8 mouse cellular contexts compared by ENCODE assay signal in genomic region chr2:18026116-18026947, GRCm38 (mm10). TPM values are rescaled to one million over a fixed set of nuclear protein-coding genes. Genes with fewer than 3 reads are reported as not detected.
A peak's percentile ranks its signal among the peaks of the same experiment; 100 is the strongest.
DNase-seq lines count a peak whose midpoint lies in the region; ATAC-seq and TF ChIP-seq lines count a peak whose summit lies in the region.

No protein-coding gene starts in this region.

- peak overlapping the region; percentile 73 for H3K4me3 ChIP-seq in left cerebral cortex, adult 2 months
- H3K4me3 ChIP-seq in intestine, embryonic 15.5 days (replicated peaks), result peak overlapping the region; percentile 63
- H3K4me3 ChIP-seq in liver, postnatal 0 days (ENCODE audit: low read depth, low read length), result peak overlapping the region; percentile 68
- H3K4me3 ChIP-seq in neural tube, embryonic 13.5 days, result peak overlapping the region; percentile 67

- H3K9ac ChIP-seq in intestine, embryonic 15.5 days, result peak overlapping the region; percentile 57
- H3K9ac ChIP-seq in liver, postnatal 0 days (replicated peaks), result peak overlapping the region; percentile 63
- peak overlapping the region; percentile 94 for H3K9ac ChIP-seq in neural tube, embryonic 13.5 days

- intact Hi-C loops in left cerebral cortex, adult 2 months (cut with DNase I), result loop anchor here (2.0 to 10.0 kb wide), 12 partner anchors 36 to 1318 kb away; partner anchors contain the start of genes Bmi1, Dnajc1, Nebl and Spag6

- H3K4me2 ChIP-seq in intestine, embryonic 15.5 days (replicated peaks), result peak overlapping the region; percentile 94
- H3K4me2 ChIP-seq in liver, postnatal 0 days (ENCODE audit: low read depth, low read length), result peak overlapping the region; percentile 94
- peak overlapping the region; percentile 98 for H3K4me2 ChIP-seq in neural tube, embryonic 13.5 days

- no peaks in the 10 kb centered on the region for H3K36me3 ChIP-seq in intestine, embryonic 15.5 days
- H3K36me3 ChIP-seq in liver, postnatal 0 days (replicated peaks; ENCODE audit: insufficient read depth, low read length), result no peaks in the 10 kb centered on the region
- H3K36me3 ChIP-seq in neural tube, embryonic 13.5 days, result no peaks in the 10 kb centered on the region

- no peak for TF ChIP-seq EP300 in liver, postnatal 0 days (IDR thresholded peaks at IDR 0.05; ENCODE audit: low read depth)

- no peak; the same call in 1 of the 2 replicates for TF ChIP-seq CTCF in left cerebral cortex, adult 2 months (IDR thresholded peaks at IDR 0.05)
- TF ChIP-seq CTCF in liver, postnatal 0 days (IDR thresholded peaks at IDR 0.05; ENCODE audit: low read depth), result no peak

- H3K4me1 ChIP-seq in intestine, embryonic 15.5 days (replicated peaks), result peaks cover 5% of the 10 kb centered on the region
- H3K4me1 ChIP-seq in liver, postnatal 0 days (ENCODE audit: insufficient read depth), result peaks cover 21% of the 10 kb centered on the region
- peaks cover 43% of the 10 kb centered on the region for H3K4me1 ChIP-seq in neural tube, embryonic 13.5 days (replicated peaks)

- no peaks in the 10 kb centered on the region for H3K27me3 ChIP-seq in intestine, embryonic 15.5 days (replicated peaks)
- H3K27me3 ChIP-seq in liver, postnatal 0 days (ENCODE audit: insufficient read depth, low read length), result peaks cover 40% of the 10 kb centered on the region
- no peaks in the 10 kb centered on the region for H3K27me3 ChIP-seq in neural tube, embryonic 13.5 days

- H3K27ac ChIP-seq in left cerebral cortex, adult 2 months, result no peak overlapping the region; the same call in 1 of the 2 replicates
- H3K27ac ChIP-seq in intestine, embryonic 15.5 days, result peak overlapping the region; percentile 57; the same call in 1 of the 2 replicates
- H3K27ac ChIP-seq in liver, postnatal 0 days (ENCODE audit: low read depth), result no peak overlapping the region; the same call in 1 of the 2 replicates
- H3K27ac ChIP-seq in neural tube, embryonic 13.5 days (replicated peaks), result peak overlapping the region; percentile 99

- ATAC-seq in intestine, embryonic 15.5 days, result peak; percentile 26
- ATAC-seq in liver, postnatal 0 days, result peak; percentile 26
- peak; percentile 23 for ATAC-seq in neural tube, embryonic 13.5 days (ENCODE audit: low read depth)

- 1% methylated on average over 44 of the region's 44 CpGs for WGBS in intestine, embryonic 15.5 days
- WGBS in liver, postnatal 0 days (ENCODE audit: insufficient replicate concordance), result under 1% methylated on average over 44 of the region's 44 CpGs
- under 1% methylated on average over 44 of the region's 44 CpGs for WGBS in neural tube, embryonic 13.5 days

- H3K9me3 ChIP-seq in intestine, embryonic 15.5 days, result no peaks in the 10 kb centered on the region
- no peaks in the 10 kb centered on the region for H3K9me3 ChIP-seq in liver, postnatal 0 days (ENCODE audit: low read length)
- no peaks in the 10 kb centered on the region for H3K9me3 ChIP-seq in neural tube, embryonic 13.5 days

- peak; percentile 38 to 46 for DNase-seq in left cerebral cortex, adult 2 months (ENCODE audit: extremely low spot score in 1 of 2, low spot score in 2 of 2)
- DNase-seq in left cerebral cortex, adult 18-20 months (ENCODE audit: low spot score in 2 of 2), result no peak
- DNase-seq in cerebellum, postnatal 36 days, result peak; percentile 39 to 40
- DNase-seq in gastrocnemius, postnatal 4 days (ENCODE audit: low spot score in 2 of 2), result peak; percentile 63 to 74
- DNase-seq in liver, postnatal 0 days, result peak; percentile 65
- peak; percentile 29 to 41 for DNase-seq in thymus, postnatal 36 days

RNA-seq across cellular contexts. Expression of gene A930004D18Rik, which starts 11.2 kb away (rescaled TPM):
- 1 to 10 TPM; 2.7 to 5.0 TPM for total RNA-seq in left cerebral cortex, adult 2 months (2021)
- total RNA-seq in left cerebral cortex, adult 18-20 months (2021), result 1 to 10 TPM; 2.9 to 5.6 TPM
- 1 to 10 TPM; 5.3 to 6.5 TPM for total RNA-seq in gastrocnemius, postnatal 4 days (2021)
- 11.8 and 12.6 TPM in 2 replicates for polyA plus RNA-seq in intestine, embryonic 15.5 days (2015; fragmentation: Nextera tagmentation; extraction: Ambion mirVana)
- polyA plus RNA-seq in liver, postnatal 0 days (2015; fragmentation: Nextera tagmentation; extraction: Ambion mirVana), result 0.76 and 0.99 TPM in 2 replicates
- polyA plus RNA-seq in neural tube, embryonic 13.5 days (2015; fragmentation: Nextera tagmentation; extraction: Ambion mirVana), result 8.8 and 12.3 TPM in 2 replicates

RNA-seq across cellular contexts. Expression of gene Skida1, which starts 22.5 kb away (rescaled TPM):
- total RNA-seq in left cerebral cortex, adult 2 months (2021), result 1 to 10 TPM; 7.4 to 8.0 TPM
- 1 to 10 TPM; 7.4 to 8.7 TPM for total RNA-seq in left cerebral cortex, adult 18-20 months (2021)
- total RNA-seq in gastrocnemius, postnatal 4 days (2021), result 1 to 10 TPM; 4.6 to 4.9 TPM
- polyA plus RNA-seq in intestine, embryonic 15.5 days (2015; fragmentation: Nextera tagmentation; extraction: Ambion mirVana), result 3.2 and 3.6 TPM in 2 replicates
- 0.15 and 0.25 TPM in 2 replicates for polyA plus RNA-seq in liver, postnatal 0 days (2015; fragmentation: Nextera tagmentation; extraction: Ambion mirVana)
- 8.2 and 9.2 TPM in 2 replicates for polyA plus RNA-seq in neural tube, embryonic 13.5 days (2015; fragmentation: Nextera tagmentation; extraction: Ambion mirVana)

RNA-seq across cellular contexts. Expression of gene Mllt10, which starts 28.7 kb away (rescaled TPM):
- total RNA-seq in left cerebral cortex, adult 2 months (2021), result 10 to 100 TPM; 51.6 to 52.1 TPM
- total RNA-seq in left cerebral cortex, adult 18-20 months (2021), result 10 to 100 TPM; 51.5 to 55.7 TPM
- total RNA-seq in gastrocnemius, postnatal 4 days (2021), result 10 to 100 TPM; 34.5 to 42.5 TPM
- polyA plus RNA-seq in intestine, embryonic 15.5 days (2015; fragmentation: Nextera tagmentation; extraction: Ambion mirVana), result 55.5 TPM in 2 replicates
- 20.7 and 22.4 TPM in 2 replicates for polyA plus RNA-seq in liver, postnatal 0 days (2015; fragmentation: Nextera tagmentation; extraction: Ambion mirVana)
- 62.3 and 63.1 TPM in 2 replicates for polyA plus RNA-seq in neural tube, embryonic 13.5 days (2015; fragmentation: Nextera tagmentation; extraction: Ambion mirVana)

RNA-seq across cellular contexts. Expression of gene H2al2a, which starts 29.6 kb away (rescaled TPM):
- not detected for total RNA-seq in left cerebral cortex, adult 2 months (2021)
- not detected for total RNA-seq in left cerebral cortex, adult 18-20 months (2021)
- not detected for total RNA-seq in gastrocnemius, postnatal 4 days (2021)
- polyA plus RNA-seq in intestine, embryonic 15.5 days (2015; fragmentation: Nextera tagmentation; extraction: Ambion mirVana), result not detected in 2 replicates
- polyA plus RNA-seq in liver, postnatal 0 days (2015; fragmentation: Nextera tagmentation; extraction: Ambion mirVana), result not detected in 2 replicates
- polyA plus RNA-seq in neural tube, embryonic 13.5 days (2015; fragmentation: Nextera tagmentation; extraction: Ambion mirVana), result not detected in 2 replicates

Comparison
In these comparisons a context has a peak if more than half of its experiments do, and no peak if none do; other contexts are left out.
1. DNase-seq: peak in left cerebral cortex, adult 2 months (2 of 2), cerebellum, postnatal 36 days (2 of 2), gastrocnemius, postnatal 4 days (2 of 2), liver, postnatal 0 days (single experiment) and thymus, postnatal 36 days (2 of 2); none in left cerebral cortex, adult 18-20 months (0 of 2).
2. H3K27ac ChIP-seq: peak in intestine, embryonic 15.5 days (single experiment) and neural tube, embryonic 13.5 days (single experiment); none in left cerebral cortex, adult 2 months (single experiment) and liver, postnatal 0 days (single experiment).
3. Peak in every context shown above with its lines, with median percentiles within 50 percentile points of each other: H3K4me3 ChIP-seq, ATAC-seq, H3K4me2 ChIP-seq and H3K9ac ChIP-seq.